Mouse (Mus musculus): ENCODE data around the gene Jag2. TPM values are rescaled to one million over a fixed set of nuclear protein-coding genes. Genes with fewer than 3 reads are reported as not detected.

Gene Jag2
- polyA plus RNA-seq, 1 experiment: 51.8 TPM

DNA sequence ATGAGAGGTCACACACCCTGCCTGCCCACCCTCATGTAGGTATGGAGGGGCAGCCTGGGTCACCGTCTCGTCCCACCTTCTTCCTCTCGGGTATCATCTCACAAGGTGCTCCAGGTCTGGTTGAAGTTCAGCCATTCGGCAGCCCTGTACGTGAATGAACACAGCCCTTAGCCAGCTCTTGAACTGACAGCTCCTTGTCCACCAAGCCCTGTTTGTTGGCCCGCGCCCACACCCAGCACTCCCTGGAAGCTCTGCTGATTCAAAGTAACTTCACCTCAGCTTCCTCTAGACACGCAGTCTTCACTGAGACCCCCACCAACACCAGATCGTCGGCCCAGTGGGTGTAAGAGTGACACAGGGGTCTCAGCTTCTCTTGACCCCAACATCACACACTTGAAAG lies 56.6 kb downstream of the Jag2 start:
- TF ChIP-seq MAX (IDR thresholded peaks at IDR 0.05; ENCODE audit: low read depth) (no peak), E2F4 (IDR thresholded peaks at IDR 0.05; ENCODE audit: insufficient read depth) (no peak), POLR2AphosphoS2 (IDR thresholded peaks at IDR 0.05; ENCODE audit: insufficient read length, low read depth) (no peak), MYOG (IDR thresholded peaks at IDR 0.05; ENCODE audit: control insufficient read depth in 1 of 3, insufficient read depth in 1 of 3, insufficient read length in 2 of 3, low read depth in 2 of 3) (no peak), SRF (IDR thresholded peaks at IDR 0.05; ENCODE audit: control insufficient read depth, insufficient read length, low read depth) (no peak), POLR2A (IDR thresholded peaks at IDR 0.05; ENCODE audit: insufficient read length, low read depth) (no peak), MYOD1 (IDR thresholded peaks at IDR 0.05; ENCODE audit: control insufficient read depth in 1 of 3, insufficient read length in 2 of 3, low read depth in 2 of 3) (no peak), REST (IDR thresholded peaks at IDR 0.05; ENCODE audit: insufficient read depth, insufficient read length) (no peak), TCF3 (IDR thresholded peaks at IDR 0.05; ENCODE audit: insufficient read length, low read depth) (no peak), TCF12 (IDR thresholded peaks at IDR 0.05; ENCODE audit: insufficient read depth, poor library complexity, severe bottlenecking) (no peak), CEBPB (IDR thresholded peaks at IDR 0.05; ENCODE audit: insufficient read depth, poor library complexity, severe bottlenecking) (no peak), USF1 (IDR thresholded peaks at IDR 0.05; ENCODE audit: low read depth) (no peak)
- Histone ChIP-seq H3K79me2 (ENCODE audit: control insufficient read depth, insufficient read depth) (no peaks in the 10 kb centered on the region), H3ac (ENCODE audit: control insufficient read depth, insufficient read length) (no peak overlapping the region), H3K36me3 (ENCODE audit: control insufficient read depth, insufficient read depth) (no peaks in the 10 kb centered on the region), H3K27me3 (ENCODE audit: control insufficient read depth, insufficient read depth, insufficient read length) (no peaks in the 10 kb centered on the region), H3K4me2 (ENCODE audit: low read depth) (no peak overlapping the region), H3K4me3 (no peak overlapping the region)

DNA sequence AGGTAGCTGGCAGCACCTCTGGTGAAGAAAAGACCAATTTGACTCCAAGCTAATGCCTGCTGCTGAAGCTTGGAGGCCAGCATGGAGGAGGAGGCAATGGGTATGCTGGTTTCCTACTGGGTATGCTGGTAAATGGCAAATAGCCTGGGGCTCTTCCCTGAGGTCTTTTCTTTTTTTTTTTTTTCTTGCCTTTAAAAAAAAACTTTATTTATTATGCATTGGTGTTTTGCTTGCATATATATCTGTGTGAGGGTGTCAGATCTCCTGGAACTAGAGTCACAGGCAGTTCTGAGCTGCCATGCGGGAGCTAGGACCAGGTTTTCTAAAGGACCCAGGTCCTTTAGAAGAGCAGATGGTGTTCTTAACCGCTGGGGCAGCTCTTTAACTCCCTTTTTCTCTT lies 58.3 kb downstream of the Jag2 start:
- TF ChIP-seq CEBPB (IDR thresholded peaks at IDR 0.05; ENCODE audit: insufficient read depth, poor library complexity, severe bottlenecking) (no peak), MYOD1 (IDR thresholded peaks at IDR 0.05; ENCODE audit: control insufficient read depth in 1 of 3, insufficient read length in 2 of 3, low read depth in 2 of 3) (no peak), E2F4 (IDR thresholded peaks at IDR 0.05; ENCODE audit: insufficient read depth) (no peak), USF1 (IDR thresholded peaks at IDR 0.05; ENCODE audit: low read depth) (no peak), MYOG (IDR thresholded peaks at IDR 0.05; ENCODE audit: control insufficient read depth in 1 of 3, insufficient read depth in 1 of 3, insufficient read length in 2 of 3, low read depth in 2 of 3) (no peak), TCF12 (IDR thresholded peaks at IDR 0.05; ENCODE audit: insufficient read depth, poor library complexity, severe bottlenecking) (no peak), POLR2A (IDR thresholded peaks at IDR 0.05; ENCODE audit: insufficient read length, low read depth) (no peak), SRF (IDR thresholded peaks at IDR 0.05; ENCODE audit: control insufficient read depth, insufficient read length, low read depth) (no peak), POLR2AphosphoS2 (IDR thresholded peaks at IDR 0.05; ENCODE audit: insufficient read length, low read depth) (no peak), MAX (IDR thresholded peaks at IDR 0.05; ENCODE audit: low read depth) (no peak), REST (IDR thresholded peaks at IDR 0.05; ENCODE audit: insufficient read depth, insufficient read length) (no peak), TCF3 (IDR thresholded peaks at IDR 0.05; ENCODE audit: insufficient read length, low read depth) (no peak)
- Histone ChIP-seq H3K79me2 (ENCODE audit: control insufficient read depth, insufficient read depth) (no peaks in the 10 kb centered on the region), H3ac (ENCODE audit: control insufficient read depth, insufficient read length) (no peak overlapping the region), H3K36me3 (ENCODE audit: control insufficient read depth, insufficient read depth) (no peaks in the 10 kb centered on the region), H3K4me3 (no peak overlapping the region), H3K27me3 (ENCODE audit: control insufficient read depth, insufficient read depth, insufficient read length) (no peaks in the 10 kb centered on the region), H3K4me2 (ENCODE audit: low read depth) (no peak overlapping the region)

DNA sequence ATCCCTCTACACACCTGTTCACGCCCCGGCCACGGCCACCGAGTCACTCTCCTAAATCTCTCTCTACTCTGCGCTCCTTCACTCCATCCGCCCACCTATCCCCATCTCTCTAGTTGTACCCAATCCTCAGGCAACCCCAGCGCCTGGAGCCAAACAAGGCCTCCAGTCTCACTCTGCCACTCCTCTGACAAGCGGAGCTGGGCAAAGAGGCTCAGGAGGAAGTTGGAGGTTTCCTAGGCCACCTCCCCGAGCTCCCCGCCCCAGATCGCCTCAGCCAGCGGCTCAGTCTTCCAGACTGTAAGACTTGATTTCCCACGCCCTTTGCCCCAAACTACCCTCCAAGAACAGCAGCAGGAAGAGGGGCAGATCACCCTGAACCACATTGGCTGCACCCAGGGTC lies 58.8 kb downstream of the Jag2 start:
- no peaks in the 10 kb centered on the region for H3K36me3 ChIP-seq (ENCODE audit: control insufficient read depth, insufficient read depth)
- H3K27me3 ChIP-seq (ENCODE audit: control insufficient read depth, insufficient read depth, insufficient read length): no peaks in the 10 kb centered on the region
- TF ChIP-seq SRF (IDR thresholded peaks at IDR 0.05; ENCODE audit: control insufficient read depth, insufficient read length, low read depth) (no peak), POLR2AphosphoS2 (IDR thresholded peaks at IDR 0.05; ENCODE audit: insufficient read length, low read depth) (no peak), POLR2A (IDR thresholded peaks at IDR 0.05; ENCODE audit: insufficient read length, low read depth) (no peak), USF1 (IDR thresholded peaks at IDR 0.05; ENCODE audit: low read depth) (no peak), E2F4 (IDR thresholded peaks at IDR 0.05; ENCODE audit: insufficient read depth) (no peak), MAX (IDR thresholded peaks at IDR 0.05; ENCODE audit: low read depth) (no peak), TCF12 (IDR thresholded peaks at IDR 0.05; ENCODE audit: insufficient read depth, poor library complexity, severe bottlenecking) (no peak), CEBPB (IDR thresholded peaks at IDR 0.05; ENCODE audit: insufficient read depth, poor library complexity, severe bottlenecking) (no peak), MYOG (IDR thresholded peaks at IDR 0.05; ENCODE audit: control insufficient read depth in 1 of 3, insufficient read depth in 1 of 3, insufficient read length in 2 of 3, low read depth in 2 of 3) (no peak), TCF3 (IDR thresholded peaks at IDR 0.05; ENCODE audit: insufficient read length, low read depth) (no peak), MYOD1 (IDR thresholded peaks at IDR 0.05; ENCODE audit: control insufficient read depth in 1 of 3, insufficient read length in 2 of 3, low read depth in 2 of 3) (no peak), REST (IDR thresholded peaks at IDR 0.05; ENCODE audit: insufficient read depth, insufficient read length) (no peak)
- H3K79me2 ChIP-seq (ENCODE audit: control insufficient read depth, insufficient read depth): no peaks in the 10 kb centered on the region
- H3K4me3 ChIP-seq: no peak overlapping the region
- H3K4me2 ChIP-seq (ENCODE audit: low read depth): no peak overlapping the region
- H3ac ChIP-seq (ENCODE audit: control insufficient read depth, insufficient read length): no peak overlapping the region

DNA sequence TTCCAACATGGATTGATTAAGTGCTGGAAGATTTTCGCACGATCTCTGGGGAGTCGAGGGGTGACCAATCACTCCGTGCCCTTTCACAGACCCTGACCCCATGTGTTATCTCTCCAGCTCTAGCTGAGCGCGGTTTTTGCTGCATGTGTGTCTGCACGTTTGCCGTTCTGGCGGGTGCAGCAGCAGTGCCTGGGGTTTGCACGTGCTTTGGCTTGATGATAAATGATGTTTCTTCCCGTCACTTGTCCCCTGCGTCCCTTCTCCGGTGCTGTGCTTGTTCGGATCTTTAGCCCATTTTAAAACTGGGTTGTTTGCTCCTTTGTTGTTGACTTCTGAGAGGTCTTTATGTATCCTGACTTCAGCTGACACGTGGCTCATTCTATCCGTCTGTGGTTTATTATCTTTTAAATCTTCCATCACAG lies 59.8 kb downstream of the Jag2 start:
- H3K4me2 ChIP-seq (ENCODE audit: low read depth): no peak overlapping the region
- H3K36me3 ChIP-seq (ENCODE audit: control insufficient read depth, insufficient read depth): no peaks in the 10 kb centered on the region
- H3K4me3 ChIP-seq: no peak overlapping the region
- H3ac ChIP-seq (ENCODE audit: control insufficient read depth, insufficient read length): no peak overlapping the region
- no peaks in the 10 kb centered on the region for H3K79me2 ChIP-seq (ENCODE audit: control insufficient read depth, insufficient read depth)
- H3K27me3 ChIP-seq (ENCODE audit: control insufficient read depth, insufficient read depth, insufficient read length): no peaks in the 10 kb centered on the region
- TF ChIP-seq TCF3 (IDR thresholded peaks at IDR 0.05; ENCODE audit: insufficient read length, low read depth): no peak
- TF ChIP-seq SRF (IDR thresholded peaks at IDR 0.05; ENCODE audit: control insufficient read depth, insufficient read length, low read depth): no peak
- no peak for TF ChIP-seq MYOD1 (IDR thresholded peaks at IDR 0.05; ENCODE audit: control insufficient read depth in 1 of 3, insufficient read length in 2 of 3, low read depth in 2 of 3)
- no peak for TF ChIP-seq POLR2A (IDR thresholded peaks at IDR 0.05; ENCODE audit: insufficient read length, low read depth)
- TF ChIP-seq MYOG (IDR thresholded peaks at IDR 0.05; ENCODE audit: control insufficient read depth in 1 of 3, insufficient read depth in 1 of 3, insufficient read length in 2 of 3, low read depth in 2 of 3): no peak
- TF ChIP-seq TCF12 (IDR thresholded peaks at IDR 0.05; ENCODE audit: insufficient read depth, poor library complexity, severe bottlenecking): no peak
- no peak for TF ChIP-seq CEBPB (IDR thresholded peaks at IDR 0.05; ENCODE audit: insufficient read depth, poor library complexity, severe bottlenecking)
- TF ChIP-seq USF1 (IDR thresholded peaks at IDR 0.05; ENCODE audit: low read depth): no peak
- no peak for TF ChIP-seq E2F4 (IDR thresholded peaks at IDR 0.05; ENCODE audit: insufficient read depth)
